Mouse (Mus musculus): ENCODE measurements around the gene Ddx58.

Ddx58 gene

GRCm38 (mm10) chr4:40234256-40234655 is 5.4 kb downstream of the Ddx58 start:
- no peak for DNase-seq (ENCODE audit: extremely low read depth, low read depth)

- DNase-seq (ENCODE audit: extremely low read depth, low read depth), result peak; percentile 31
These were observed 6.5 kb downstream of the Ddx58 start for GRCm38 (mm10) chr4:40233062-40233664.

GRCm38 (mm10) chr4:40229723-40230122 is 9.9 kb downstream of the Ddx58 start:
- no peak for DNase-seq (ENCODE audit: extremely low read depth, low read depth)

- DNase-seq (ENCODE audit: extremely low read depth, low read depth), result no peak
These were observed 11.7 kb downstream of the Ddx58 start for GRCm38 (mm10) chr4:40227886-40228285.

- DNase-seq (ENCODE audit: extremely low read depth, low read depth), result no peak
These were observed 12.5 kb downstream of the Ddx58 start for GRCm38 (mm10) chr4:40227131-40227530.

GRCm38 (mm10) chr4:40226095-40226494 is 13.5 kb downstream of the Ddx58 start:
- no peak for DNase-seq (ENCODE audit: extremely low read depth, low read depth)

- no peak for DNase-seq (ENCODE audit: extremely low read depth, low read depth)
These were observed 17.6 kb downstream of the Ddx58 start for GRCm38 (mm10) chr4:40221876-40222585.

GRCm38 (mm10) chr4:40221004-40221760 is 18.4 kb downstream of the Ddx58 start:
- DNase-seq (ENCODE audit: extremely low read depth, low read depth), result no peak

GRCm38 (mm10) chr4:40220437-40220836 is 19.2 kb downstream of the Ddx58 start:
- no peak for DNase-seq (ENCODE audit: extremely low read depth, low read depth)

GRCm38 (mm10) chr4:40218382-40218781 is 21.2 kb downstream of the Ddx58 start:
- DNase-seq (ENCODE audit: extremely low read depth, low read depth), result peak; percentile 49

GRCm38 (mm10) chr4:40217910-40218309 is 21.7 kb downstream of the Ddx58 start:
- DNase-seq (ENCODE audit: extremely low read depth, low read depth), result no peak

GRCm38 (mm10) chr4:40212177-40212576 is 27.5 kb downstream of the Ddx58 start:
- DNase-seq (ENCODE audit: extremely low read depth, low read depth), result no peak

- DNase-seq (ENCODE audit: extremely low read depth, low read depth), result no peak
These were observed 31.9 kb downstream of the Ddx58 start for GRCm38 (mm10) chr4:40207701-40208100.

- no peak for DNase-seq (ENCODE audit: extremely low read depth, low read depth)
These were observed 34.3 kb downstream of the Ddx58 start for GRCm38 (mm10) chr4:40205231-40205903.

- DNase-seq (ENCODE audit: extremely low read depth, low read depth), result no peak
These were observed 35.3 kb downstream of the Ddx58 start for GRCm38 (mm10) chr4:40204374-40204773.

- DNase-seq (ENCODE audit: extremely low read depth, low read depth), result no peak
These were observed 37.4 kb downstream of the Ddx58 start for GRCm38 (mm10) chr4:40202205-40202604.

- DNase-seq (ENCODE audit: extremely low read depth, low read depth), result no peak
These were observed 44.3 kb downstream of the Ddx58 start for GRCm38 (mm10) chr4:40195336-40195735.

- no peak for DNase-seq (ENCODE audit: extremely low read depth, low read depth)
These were observed 46.2 kb downstream of the Ddx58 start for GRCm38 (mm10) chr4:40193461-40193860.

GRCm38 (mm10) chr4:40192246-40192645 is 47.4 kb downstream of the Ddx58 start:
- no peak for DNase-seq (ENCODE audit: extremely low read depth, low read depth)

GRCm38 (mm10) chr4:40187956-40188355 is 51.7 kb downstream of the Ddx58 start:
- DNase-seq (ENCODE audit: extremely low read depth, low read depth), result no peak

GRCm38 (mm10) chr4:40184470-40184869 is 55.2 kb downstream of the Ddx58 start:
- no peak for DNase-seq (ENCODE audit: extremely low read depth, low read depth)

GRCm38 (mm10) chr4:40183781-40184180 is 55.8 kb downstream of the Ddx58 start:
- DNase-seq (ENCODE audit: extremely low read depth, low read depth), result no peak
